Mouse (Mus musculus) mature B cell (primary cell): ENCODE data around the gene Cpm.
"Not testable (repeated sequence)": the region's sequence is repeated elsewhere in the genome, so short reads cannot be mapped to it uniquely, and the experiment has no call there.

Experiments used
- in situ Hi-C: fragments of 300-500 bp; cut with MboI; formaldehyde crosslinking; loops from 2 replicates; pipeline ENCODE4 v1.14.3; 2019

The Cpm gene

DNA sequence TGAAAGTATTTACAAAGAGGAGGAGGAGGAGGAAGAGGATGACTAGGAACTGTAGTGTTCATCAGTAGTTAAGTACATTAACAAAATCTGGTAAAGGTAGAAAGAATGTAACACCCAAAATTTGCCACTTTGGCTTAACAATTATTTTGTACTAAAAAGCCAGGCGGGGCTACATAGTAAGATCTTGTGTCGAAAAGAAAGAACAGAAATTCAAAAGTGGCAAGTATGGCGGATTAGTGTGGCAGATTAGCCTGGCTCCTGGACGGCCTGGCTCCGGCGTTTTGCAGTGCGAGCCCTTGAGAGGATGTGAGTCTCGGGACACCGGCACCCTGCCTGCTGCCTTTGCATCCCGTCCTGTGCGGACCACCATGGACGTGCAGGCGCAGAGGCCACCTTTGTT lies 35.4 kb upstream of the Cpm start:
- in situ Hi-C loops, result no loop called here

DNA sequence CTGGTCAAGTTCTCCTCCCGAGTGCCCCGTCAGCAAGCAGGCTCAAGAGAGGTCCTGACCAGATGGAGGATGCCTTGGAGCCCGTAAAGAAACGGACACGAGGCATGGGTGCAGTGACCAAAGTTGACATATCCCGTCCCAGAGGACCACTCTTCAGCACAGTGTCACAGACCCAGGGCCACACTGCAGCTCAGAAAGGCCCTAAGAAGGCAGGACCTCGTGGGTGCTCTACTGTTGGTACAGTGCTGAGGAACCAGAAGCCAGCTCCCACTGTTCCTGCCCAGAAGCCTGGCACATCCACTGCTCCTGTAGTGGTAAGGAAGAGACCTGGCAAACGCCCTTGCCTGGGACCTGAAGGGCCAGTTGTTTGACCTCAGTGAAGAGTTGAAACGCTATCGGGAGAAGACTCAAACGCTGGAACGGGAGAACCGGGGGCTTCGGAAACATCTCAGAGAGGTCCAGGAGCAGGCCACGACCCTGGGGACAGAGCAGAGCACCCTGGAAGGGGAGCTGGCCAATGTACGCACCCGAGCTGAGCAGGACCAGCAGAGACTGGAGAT lies 34.9 kb upstream of the Cpm start:
- in situ Hi-C loops, result no loop called here

DNA sequence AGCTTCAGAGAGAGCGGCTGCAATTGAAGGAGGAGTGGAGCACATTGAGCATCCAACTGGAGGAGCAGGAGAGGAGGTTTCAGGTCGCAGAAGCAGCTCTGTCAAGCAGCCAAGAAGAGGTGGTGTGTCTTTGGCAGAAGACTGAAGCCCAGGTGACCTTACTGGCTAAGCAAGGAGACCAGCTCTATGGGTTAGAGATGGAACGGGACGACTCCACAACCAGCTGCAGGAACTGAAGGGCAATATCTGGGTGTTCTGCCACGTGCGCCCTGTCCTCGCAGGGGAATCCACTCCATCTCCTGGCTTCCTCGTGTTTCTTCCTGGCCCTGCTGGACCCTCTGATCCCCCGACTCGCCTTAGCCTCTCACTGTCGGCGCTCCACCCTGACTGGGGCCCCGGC lies 34.4 kb upstream of the Cpm start:
- in situ Hi-C loops, result no loop called here

DNA sequence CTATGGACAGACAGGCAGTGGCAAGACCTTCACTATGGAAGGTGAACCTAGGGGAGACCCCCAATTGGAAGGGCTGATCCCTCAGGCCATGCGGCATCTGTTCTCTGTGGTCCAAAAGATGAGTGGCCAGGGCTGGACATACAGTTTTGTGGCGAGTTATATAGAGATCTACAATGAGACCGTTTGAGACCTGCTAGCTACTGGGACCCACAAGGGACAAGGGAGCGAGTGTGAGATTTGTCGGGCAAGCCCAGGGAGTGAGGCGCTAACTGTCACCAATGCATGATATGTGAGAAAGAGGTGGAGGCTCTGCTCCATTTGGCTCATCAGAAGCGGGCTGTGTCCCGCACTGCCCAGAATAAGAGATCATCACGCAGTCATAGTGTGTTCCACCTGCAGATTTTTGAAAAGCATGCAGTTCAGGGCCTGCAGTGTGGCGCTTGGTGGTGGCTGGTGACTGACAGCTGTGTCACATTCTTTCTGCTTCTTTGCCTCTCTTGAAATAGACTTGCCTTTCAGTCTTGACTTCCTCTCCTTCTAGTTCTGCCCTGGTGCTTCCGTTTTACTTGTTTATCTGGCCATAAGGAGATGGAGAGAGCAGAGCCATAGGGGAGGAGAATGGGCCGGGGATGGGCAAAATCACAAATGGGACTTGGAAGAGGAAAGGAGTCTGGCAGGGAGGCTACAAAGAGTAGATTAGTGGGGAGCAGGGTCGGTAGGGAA lies 33.7 kb upstream of the Cpm start:
- in situ Hi-C loops, result no loop called here

DNA sequence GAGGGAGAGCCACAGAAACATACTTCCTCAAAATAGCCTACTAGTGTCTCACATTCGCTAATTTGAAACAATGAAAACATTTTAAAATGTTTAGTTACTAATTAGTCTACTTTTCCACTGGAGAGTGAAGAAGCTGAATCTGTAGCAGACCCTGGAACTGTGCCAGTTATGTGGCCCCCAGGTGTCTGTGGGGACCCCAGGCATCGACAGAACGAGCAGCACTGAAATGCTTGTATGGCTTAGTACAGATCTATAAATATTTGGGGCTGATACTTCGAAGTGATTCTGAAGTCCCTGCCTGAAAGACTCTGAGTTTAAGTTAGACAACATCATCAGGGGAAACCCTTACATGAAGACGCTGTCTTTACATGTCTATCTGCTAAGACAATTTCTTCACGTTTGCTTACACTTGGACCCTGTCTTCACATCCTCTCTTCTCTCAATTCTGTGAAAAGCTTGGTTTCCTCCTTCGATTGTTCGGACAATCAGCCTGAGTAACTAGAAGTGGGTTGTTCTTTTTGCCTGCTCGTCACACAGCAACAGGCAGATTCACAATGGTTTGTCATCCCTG lies 33.0 kb upstream of the Cpm start:
- in situ Hi-C loops, result no loop called here

DNA sequence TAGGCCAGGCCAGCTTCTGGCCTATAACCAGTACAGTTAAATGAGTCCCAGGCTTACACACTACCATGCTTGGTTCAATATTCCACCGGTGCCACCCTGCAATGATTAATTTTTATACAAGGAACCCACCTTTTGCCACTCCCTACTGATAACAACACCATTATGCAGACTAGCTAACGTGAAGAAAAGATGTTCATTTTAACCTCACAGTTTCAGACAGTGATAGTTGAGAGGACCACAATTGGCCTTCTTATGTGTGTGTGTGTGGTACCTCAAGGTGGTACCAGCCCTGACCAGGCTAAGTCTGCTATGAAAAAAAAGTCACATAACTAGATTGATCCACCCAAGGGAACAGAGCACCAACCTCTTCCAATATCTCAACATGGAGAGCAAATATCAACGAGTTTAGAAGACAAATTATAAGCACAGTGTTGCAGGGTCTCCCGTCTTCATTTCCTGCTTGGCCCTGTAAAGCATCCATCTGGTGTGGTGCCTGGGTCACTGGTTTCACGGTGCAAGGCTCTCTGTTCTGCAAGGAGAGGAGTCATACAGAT lies 32.5 kb upstream of the Cpm start:
- in situ Hi-C loops, result no loop called here

DNA sequence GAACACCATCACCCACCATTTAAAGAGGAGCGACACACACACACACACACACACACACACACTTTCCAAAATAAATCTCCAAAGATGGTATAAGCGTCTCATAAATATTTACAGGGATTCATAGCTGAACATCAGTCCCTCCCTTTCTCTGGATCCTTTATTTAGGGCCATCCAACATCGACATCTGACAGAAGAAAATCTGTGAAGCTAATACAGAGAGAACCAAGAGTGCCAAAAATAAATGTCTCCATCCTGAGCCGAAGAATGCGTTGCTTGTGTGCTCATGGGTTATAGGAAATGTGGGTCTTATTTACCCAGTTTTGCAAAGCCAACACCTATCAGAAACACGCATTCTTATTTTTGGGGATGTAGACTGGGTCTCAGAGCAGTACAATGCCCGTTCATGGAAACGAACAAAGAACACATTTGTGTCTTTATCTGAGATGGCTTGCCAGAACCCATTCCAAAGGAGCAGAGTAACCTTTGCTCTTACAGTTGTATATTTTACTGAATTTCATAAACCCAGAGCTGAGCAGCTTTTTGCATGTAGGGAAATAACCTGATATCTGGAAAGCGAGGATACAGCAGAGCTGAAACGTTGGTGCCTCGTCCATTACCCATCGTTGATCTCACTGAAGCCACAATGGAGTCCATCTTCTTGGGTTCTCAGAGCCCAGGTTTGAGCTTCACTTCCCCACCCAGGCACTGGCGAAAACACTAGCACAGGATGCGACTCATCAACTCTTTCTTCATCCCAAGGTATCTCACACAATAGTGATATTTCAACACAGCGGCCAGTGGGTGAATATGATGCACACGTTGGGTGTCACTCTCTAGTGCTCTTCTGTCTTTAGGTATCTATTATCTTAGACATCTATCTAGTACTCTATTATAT lies 31.7 kb upstream of the Cpm start:
- in situ Hi-C loops, result not testable (repeated sequence)

DNA sequence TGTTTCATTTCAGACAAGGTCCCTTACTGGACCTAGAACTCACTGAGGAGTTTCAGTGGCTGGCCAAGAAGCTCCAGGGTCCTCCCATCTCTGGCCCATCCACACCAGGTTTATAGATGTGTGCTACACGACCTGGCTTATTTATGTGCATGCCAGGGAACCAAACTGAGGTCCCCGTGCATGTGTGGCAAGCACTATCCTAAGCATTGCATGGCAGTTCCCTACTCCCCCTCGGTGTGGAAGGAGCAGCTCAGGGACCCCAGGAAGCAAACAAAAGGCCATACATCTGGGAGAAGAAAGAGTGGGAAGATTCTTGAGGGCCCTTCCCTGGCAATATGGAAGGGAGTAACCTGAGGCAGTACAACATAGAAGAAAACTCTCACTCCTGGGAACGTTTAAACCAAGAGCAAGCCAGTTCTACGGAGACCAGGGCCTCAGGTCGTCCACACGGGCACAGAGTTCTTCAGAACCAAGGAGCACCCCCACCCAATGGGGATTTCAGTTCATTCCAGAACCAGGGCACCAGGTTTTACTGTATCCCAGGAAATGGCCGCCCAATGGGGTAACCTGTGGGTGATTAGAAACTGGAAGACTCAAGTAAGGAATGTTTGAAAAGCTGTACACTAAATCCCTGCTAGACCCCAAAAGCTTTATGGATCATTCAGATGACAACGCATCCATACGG lies 30.9 kb upstream of the Cpm start:
- in situ Hi-C loops, result no loop called here

DNA sequence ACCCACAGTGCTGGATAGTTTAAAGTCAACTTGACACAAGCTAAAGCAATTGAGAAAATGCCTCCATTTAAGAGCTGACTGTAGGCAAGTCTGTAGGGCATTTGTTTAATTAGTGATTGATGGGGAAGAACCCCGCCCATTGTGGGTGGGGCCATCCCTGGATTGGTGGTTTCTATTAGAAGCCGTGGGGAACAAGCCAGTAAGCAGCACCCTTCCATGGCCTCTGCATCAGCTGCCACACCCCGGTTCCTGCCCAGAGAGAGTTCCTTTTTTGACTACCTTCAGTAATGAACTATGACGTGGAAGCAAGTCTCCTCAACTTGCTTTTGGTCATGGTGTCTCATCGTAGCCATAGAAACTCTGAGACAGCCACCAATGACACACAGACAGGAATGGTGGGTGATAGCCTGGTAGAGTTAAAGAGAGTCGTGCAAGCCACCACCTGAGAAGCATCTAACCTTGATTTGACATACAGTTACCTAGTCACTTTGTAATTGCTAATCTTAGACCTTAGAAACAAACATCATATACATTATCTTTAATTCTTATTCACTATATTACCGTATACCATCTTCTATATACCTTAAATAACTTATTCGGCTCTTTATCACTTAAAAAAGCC lies 30.2 kb upstream of the Cpm start:
- in situ Hi-C loops, result not testable (repeated sequence)

DNA sequence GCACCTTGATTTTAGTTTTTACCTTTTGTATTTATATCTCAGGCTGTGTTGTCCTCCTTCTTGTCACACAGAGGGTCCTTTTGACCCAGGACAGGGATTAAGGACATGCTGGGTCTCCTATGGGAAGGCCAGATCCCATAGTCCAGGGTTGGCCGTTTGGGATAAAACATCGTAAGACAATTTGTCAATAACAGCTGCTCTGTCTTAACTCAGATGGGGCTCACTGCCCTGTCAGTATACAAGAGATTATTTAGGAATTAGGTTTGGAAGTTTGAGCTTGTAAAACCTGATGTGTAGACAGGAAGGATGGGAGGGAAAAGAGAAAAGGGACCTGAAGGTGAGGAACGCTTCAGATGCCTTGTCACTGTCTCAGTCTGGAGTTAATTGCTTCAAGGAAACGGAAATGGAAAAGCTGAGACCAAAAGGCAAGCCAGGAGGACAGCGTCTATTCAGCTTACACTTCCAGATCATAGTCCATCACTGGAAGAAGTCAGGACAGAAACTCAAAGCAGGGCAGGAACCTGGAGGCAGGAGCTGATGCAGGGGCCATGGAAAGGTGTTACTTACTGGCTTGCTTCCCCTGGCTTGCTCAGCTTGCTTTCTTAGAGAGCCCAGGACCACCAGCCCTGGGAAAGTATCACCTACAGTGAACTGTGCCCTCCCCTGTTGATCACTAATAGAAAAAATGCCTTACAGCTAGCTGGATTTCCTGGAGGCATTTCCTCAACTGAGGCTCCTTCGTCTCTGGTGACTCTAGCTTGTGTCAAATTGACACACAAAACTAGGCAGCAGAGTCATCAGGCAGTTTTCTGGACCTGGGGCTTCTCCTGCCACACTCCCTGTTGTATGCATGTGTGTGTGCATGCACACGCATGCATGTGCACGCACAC lies 27.9 kb upstream of the Cpm start:
- in situ Hi-C loops, result no loop called here

DNA sequence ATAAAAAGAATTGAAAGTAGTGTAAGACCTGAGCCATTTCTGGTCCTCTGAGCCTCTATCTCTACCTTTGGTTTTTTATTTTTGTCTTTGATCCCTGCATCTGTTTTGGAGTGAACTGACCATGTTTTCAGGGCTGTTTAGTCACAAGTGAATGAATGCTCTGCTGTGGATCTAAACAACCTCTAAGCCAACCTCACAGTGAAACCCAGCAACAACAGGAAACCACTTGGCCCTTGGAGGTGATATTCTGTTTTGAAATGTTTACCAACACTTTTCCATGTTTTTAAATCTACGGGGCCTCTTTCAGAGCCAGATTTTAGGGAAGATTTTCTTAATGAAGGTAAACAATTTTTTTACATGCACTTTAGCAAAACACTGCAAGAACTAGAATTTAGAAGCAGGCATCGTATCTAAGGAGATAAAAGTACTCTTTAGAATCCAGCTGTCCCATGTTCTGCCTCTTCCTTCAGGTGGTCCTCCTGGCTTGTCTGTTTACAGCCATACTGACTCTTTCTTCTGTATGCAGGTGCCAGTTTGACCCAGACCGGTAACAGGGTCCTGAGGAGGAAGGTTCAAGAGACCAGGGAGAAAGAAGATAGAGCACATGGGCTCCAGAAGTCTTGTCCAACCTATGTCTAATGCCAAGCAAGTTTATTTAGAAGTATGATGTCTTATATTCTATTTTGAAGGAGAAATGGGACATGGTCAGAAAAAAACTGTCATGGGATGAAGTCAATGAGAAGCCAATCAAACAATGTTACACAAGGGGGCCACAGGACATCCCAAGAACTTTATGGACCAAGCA lies 26.8 kb upstream of the Cpm start:
- in situ Hi-C loops, result no loop called here

DNA sequence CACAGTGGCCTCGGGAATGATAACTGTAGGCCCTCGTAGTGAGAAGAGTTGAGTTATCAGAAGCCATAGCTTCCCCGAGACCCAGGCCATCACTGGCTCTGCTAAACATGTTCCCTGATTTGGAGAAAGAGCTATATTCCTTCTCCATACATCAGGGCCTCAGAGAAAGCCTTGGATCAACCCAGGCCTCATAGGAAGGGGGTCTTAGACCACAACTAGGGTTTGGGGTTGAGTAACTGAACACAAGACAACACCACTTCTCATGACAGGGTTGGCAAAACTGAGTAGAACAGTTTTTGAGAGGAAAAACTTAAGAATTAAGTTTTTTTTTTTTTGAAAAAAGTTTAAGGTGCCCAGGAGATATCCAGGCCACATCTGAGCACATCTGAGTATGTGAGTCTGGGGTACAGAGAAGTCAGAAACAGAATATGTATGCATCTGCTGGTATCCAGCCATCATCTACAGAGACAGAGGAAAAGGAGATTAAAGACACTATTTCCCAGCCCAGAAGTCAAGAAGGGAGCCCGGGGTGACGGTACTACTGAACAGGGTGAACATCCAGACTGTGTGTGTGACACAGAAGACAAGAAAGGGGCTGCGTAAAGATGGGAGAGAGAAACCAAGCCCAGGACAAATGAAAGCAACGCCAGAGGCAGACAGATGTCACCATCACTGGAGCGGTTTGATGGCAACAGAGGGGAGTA lies 26.0 kb upstream of the Cpm start:
- in situ Hi-C loops, result no loop called here

DNA sequence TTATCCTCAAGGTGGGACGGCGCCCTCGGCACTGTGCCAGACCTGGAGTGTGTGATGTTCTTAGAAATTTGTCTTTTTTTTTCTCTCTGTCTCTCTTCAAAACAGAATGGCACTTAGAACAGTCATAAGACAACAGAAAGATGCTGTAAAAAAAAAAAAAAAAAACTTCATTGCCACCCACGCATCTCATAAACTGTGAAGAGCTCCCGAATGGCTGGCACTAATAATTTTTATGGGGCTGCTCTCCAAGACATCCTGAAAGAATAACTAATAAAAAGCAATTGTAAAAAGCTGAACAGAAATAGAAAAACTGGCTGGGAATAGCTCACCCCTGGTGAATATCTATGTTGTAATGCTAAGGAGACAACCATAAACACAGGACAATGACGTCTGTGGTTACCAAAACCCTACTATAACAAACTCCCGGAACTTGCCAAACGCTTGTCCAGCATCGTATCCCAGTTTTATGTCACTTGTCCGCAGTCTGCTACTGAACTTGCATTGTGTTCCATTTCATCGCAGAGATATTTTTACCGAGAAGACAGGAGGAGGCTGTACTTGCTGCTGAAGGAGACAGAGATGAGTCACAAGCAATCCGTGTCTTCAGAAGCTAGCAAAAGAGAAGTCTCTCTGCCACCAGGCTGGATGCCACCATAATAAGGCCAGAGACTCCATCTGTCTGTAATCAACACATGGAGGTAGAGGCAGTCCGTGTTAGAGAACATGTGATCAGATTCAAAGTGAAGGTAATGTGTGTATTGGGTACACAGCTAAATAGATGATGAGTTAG lies 25.3 kb upstream of the Cpm start:
- in situ Hi-C loops, result no loop called here

DNA sequence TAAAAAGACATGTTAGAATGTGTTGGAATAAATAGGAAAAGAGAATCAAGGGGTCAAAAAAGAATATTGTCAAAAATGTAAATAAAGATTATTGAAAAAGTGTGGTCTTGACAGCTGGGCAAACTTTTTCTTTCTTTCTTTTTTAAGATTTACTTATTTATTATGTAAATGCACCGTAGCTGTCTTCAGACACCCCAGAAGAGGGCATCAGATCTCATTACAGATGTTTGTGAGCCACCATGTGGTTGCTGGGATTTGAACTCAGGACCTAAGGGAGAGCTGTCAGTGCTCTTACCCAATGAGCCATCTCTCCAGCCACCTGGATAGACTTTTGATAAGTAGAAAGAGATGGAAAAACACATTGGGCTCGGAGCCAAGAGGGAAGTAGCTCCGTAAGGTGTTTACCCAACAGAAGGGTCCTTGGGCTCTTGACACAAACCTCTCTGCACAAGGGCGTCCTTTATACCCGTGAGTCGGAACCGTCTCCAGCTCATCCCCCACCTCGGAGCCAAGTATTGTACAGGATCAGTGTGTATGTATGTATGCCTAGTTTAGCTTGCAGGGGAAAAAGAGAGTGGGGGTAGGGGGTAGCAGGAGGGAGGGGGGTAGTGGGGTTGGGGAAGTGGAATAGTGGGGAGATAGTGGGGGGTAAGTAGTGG lies 24.5 kb upstream of the Cpm start:
- in situ Hi-C loops, result no loop called here

DNA sequence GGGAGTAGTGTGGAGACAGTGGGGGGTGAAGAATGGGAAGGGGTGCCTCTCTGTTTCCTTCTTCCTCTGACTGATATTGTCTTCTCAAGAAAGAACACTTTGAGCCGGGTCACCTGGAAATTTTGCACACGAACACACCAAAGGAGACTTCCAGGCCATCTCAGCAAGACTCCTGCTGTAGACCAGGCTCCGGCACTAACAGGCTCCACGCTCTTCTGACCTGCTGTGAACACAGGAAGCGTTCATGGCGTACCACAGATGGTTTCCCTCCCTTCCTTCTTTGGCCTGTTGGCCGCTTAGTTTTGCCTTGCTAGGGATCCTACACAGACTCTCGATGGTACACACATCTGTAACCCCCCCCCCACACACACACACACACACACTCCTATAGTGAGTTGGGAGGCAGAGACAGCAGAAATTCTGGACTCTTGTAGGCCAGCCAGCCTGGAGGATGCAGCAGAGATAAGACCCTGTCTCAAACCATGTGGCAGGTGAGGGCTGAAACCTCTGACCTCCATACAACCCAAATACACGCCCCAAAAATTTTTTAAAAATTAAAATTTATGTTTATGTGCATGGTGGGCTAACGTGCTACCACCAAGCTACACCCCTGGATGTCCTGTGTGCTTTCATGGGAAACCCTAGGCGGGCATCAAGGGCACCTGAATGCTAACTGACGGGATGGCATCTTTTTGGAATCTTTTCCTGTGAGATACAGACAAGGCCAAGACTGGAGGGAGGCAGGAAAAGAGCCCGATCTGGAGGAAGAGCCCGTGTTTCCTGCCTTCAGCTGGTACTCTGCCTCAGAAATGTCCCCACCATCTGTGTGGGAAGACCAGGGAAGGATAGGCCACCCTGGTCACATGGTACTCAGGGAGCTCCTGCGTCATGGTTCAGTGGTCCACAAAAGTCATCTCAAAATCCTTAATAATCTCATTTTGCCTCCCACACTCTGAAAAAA lies 23.7 kb upstream of the Cpm start:
- in situ Hi-C loops, result no loop called here

DNA sequence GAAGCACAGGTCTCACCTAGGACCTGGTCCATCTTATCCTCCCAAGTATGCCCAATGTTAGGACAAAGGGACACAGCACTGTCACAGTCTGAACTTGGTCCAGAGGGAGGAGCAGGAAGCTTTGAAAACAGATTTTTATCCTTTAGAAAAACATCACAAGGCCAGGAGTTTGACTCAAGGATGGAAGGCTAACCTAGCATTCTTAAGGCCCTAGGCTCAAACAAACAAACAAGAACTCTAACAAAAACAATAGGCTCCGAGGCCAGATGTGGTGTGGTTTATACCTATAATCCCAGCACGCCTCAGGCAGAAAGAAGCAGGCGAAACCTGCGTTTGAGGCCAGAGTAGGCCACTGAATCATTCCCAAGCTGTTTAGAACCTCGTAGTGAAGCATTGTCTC lies 22.9 kb upstream of the Cpm start:
- in situ Hi-C loops, result no loop called here
